Mouse (Mus musculus) lung, postnatal 14 days (tissue): ENCODE data around the gene 4922502D21Rik.

Experiments
- DNase-seq: peaks from one replicate; pipeline ENCODE4 v3.0.0; 2021

The 4922502D21Rik gene

DNA sequence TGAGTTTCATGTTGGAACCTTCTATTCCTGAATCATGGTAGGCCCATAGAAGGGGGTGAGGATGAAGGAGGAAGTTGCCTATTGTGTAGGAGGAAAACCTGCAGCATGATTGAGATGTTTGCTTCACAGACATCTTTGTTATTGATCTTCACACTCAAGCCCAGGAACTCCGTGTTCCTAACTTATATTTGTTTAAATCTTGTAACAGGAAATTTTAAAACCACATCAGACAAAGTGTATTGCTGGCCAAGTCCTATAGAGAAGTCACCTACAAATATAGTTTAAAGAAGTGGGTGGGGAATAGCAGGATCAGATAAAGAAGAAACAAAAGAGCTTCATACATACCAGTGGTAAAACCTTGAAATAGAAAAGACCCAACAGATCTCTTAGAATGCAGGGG lies 27.4 kb downstream of the 4922502D21Rik start:
- no peak for DNase-seq

DNA sequence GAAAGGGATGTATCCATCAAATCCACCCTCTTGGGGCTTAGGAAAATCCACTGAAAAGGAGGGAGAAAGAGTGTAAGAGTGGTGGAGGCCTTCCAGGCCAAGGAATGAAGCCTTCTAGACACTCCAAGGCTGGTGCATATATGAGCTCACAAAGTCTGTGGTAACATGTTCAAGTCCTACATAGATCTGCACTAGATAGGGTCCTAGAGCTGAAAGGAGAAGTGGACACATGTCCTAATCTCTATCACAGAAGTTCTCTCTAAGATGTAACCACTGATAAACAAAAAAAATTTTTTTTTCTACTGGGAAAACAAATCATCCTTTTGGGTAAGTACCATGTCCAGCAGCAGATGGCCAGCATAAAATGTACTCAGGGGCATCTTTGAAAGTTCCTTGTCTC lies 42.9 kb downstream of the 4922502D21Rik start:
- DNase-seq, result no peak

DNA sequence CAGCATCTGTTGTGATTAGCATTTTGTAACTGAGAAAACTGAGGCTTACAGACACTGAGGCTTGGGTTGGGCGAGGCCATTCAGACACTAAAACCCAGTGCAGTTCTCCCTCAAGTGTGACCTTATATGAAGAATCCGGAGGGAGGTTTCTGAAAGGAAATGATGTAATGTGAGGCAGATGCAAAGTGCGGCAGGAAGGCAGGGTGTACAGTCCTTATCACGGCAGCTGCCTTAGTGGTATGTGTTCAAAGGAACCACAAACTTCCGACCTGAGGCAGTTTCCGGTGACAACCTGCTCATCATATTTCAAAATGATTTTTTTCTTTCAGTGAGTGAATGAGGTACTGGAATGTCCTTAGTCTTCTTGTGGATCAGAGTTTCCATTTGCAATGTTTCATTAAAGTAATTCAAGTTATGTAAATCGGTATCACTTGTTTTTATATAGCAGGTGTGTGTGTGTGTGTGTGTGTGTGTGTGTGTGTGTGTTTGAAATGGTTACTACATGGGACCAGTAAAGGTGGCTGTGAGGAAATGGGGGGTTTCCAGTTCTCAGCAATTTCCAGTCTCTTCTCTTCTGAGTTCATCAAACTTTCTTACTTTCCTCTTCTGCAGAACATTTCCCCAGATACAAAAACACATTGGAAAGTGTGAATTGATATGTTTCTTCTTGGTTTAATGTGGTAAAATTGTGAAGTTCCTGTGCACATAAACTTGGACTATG lies 47.1 kb downstream of the 4922502D21Rik start:
- DNase-seq, result no peak

- no peak for DNase-seq
Observed at GRCm38 (mm10) chr6:129283271-129283670, 48.3 kb downstream of the 4922502D21Rik start.

- DNase-seq, result no peak
Observed at GRCm38 (mm10) chr6:129276483-129276882, 55.1 kb downstream of the 4922502D21Rik start.

GRCm38 (mm10) chr6:129275624-129276203 lies 55.9 kb downstream of the 4922502D21Rik start:
- no peak for DNase-seq

DNA sequence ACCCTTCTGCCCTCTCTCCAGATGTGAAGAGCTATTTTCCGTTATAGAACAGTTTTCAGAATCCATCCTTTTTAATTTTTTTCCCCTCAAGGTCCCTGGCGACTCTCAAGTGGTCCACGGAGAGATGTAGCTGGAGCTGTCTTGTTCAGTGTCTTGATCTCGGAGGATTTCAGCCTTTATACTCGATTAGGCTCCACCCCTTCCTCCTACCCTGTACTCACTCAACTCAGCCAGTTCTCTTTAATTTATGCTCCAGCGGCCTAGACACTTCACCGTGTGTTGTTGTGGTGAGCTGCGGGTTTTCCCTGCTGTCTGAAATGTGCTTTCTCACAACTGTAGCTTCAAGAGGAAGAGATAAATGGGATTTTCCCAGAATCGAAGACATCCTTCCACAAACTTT lies 56.4 kb downstream of the 4922502D21Rik start, which contains the start of gene Cd69:
Gene Cd69 (minus strand): TSS at position 217 of the 400 bp plus-strand sequence.
- peak; percentile 20 for DNase-seq

GRCm38 (mm10) chr6:129274476-129274875 lies 57.1 kb downstream of the 4922502D21Rik start:
- no peak for DNase-seq

GRCm38 (mm10) chr6:129273662-129274061 lies 57.9 kb downstream of the 4922502D21Rik start:
- peak; percentile 4 for DNase-seq
